Mouse (Mus musculus): ENCODE measurements around the gene Pecam1.
"Not testable (repeated sequence)": the region's sequence is repeated elsewhere in the genome, so short reads cannot be mapped to it uniquely, and the experiment has no call there.

Pecam1 gene

GRCm38 (mm10) chr11:106750121-106750751, at the start of gene Pecam1:
Gene Pecam1 (minus strand): TSS chr11:106750628.
- ChIA-PET CTCF (interaction anchor here in 1 of 4 experiments (1.2 kb wide), 1 partner anchor 102 kb away, joined by 4 read pairs; no protein-coding TSS in a partner anchor), POLR2A (interaction anchor here (0.6 to 1.6 kb wide), 5 partner anchors 25 to 250 kb away, joined by 3 read pairs; partner anchors contain the start of gene Polg2 (in 1 of the 4))

DNA sequence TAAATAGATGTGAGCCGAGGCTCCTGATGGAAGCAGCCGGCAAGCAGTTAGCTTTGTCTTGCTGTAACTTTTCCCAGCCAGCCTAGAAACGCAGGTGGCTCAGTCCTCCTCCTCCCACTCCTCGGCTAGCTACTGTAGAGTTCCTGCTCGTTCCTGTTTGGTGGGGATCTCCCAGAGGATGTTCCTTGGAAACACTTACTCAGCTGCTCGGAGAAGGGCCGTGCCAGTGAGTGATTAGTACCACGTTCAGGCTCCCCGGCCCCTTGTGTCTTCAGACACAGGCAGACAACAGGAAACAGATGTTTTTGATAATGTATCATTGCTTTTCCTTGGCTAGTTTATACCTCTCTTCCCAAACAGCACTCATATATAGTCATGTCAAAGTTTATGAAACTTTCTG, 45.3 kb upstream of the Pecam1 start:
- ChIA-PET POLR2A (interaction anchor here in 3 of 4 experiments (0.6 to 8.8 kb wide), 15 partner anchors 8 to 295 kb away, joined by 3 to 82 read pairs (median 4); partner anchors contain the start of genes Cep95 (in 1 of the 3), Ddx5 (in 1 of the 3), Kpna2 (in 1 of the 3) and Smurf2 (in 1 of the 3)), CTCF (interaction anchor here in 2 of 4 experiments (0.6 to 1.2 kb wide), 4 partner anchors 10 to 227 kb away, joined by 3 to 5 read pairs (median 4); no protein-coding TSS in a partner anchor)

DNA sequence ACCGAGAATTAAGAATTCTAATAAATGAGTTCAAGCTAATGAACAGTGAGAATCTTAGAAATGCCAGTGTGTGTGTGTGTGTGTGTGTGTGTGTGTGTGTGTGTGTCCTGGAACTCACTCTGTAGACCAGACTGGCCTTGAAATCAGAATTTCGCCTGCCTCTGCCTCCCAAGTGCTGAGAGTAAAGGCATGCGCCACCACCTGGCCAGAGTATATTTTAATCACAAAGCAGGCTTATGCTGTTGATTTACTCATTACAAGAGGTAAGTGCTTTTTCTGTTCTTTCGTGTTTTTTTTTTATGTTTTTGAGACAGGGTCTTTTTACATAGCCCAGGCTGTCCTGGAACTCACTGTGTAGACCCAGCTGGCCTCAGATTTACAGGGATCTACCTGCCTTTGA, 43.4 kb upstream of the Pecam1 start:
- ChIA-PET POLR2A (interaction anchor here in 2 of 4 experiments (0.6 to 9.7 kb wide), 7 partner anchors 8 to 201 kb away, joined by 3 to 193 read pairs (median 3); partner anchors contain the start of gene Polg2 (in 1 of the 2)), CTCF (interaction anchor here (0.6 to 1.5 kb wide), 6 partner anchors 12 to 627 kb away, joined by 3 to 7 read pairs (median 5); partner anchors contain the start of gene Kpna2 (in 1 of the 4))

- POLR2A ChIA-PET = interaction anchor here (0.6 to 9.7 kb wide), 84 partner anchors 9 to 657 kb away, joined by 3 to 193 read pairs (median 5); partner anchors contain the start of genes Kpna2 (in 4 of the 4), Polg2 (in 3 of the 4), Smurf2 (in 3 of the 4) and 1810010H24Rik (in 1 of the 4)
- CTCF ChIA-PET = interaction anchor here in 1 of 4 experiments (0.9 kb wide), 1 partner anchor 365 kb away, joined by 4 read pairs; no protein-coding TSS in a partner anchor
Observed at GRCm38 (mm10) chr11:106789649-106790048, 39.2 kb upstream of the Pecam1 start.

- CTCF ChIA-PET = interaction anchor here in 2 of 4 experiments (0.7 to 0.9 kb wide), 3 partner anchors 47 to 366 kb away, joined by 3 to 4 read pairs (median 4); partner anchors contain the start of gene Kpna2 (in 1 of the 2)
- POLR2A ChIA-PET = interaction anchor here (0.6 to 9.7 kb wide), 163 partner anchors 8 to 908 kb away, joined by 3 to 193 read pairs (median 4); partner anchors contain the start of genes Kpna2 (in 4 of the 4), Polg2 (in 4 of the 4), Smurf2 (in 3 of the 4) and Ccdc47 (in 2 of the 4)
Observed at GRCm38 (mm10) chr11:106788775-106789459, 38.5 kb upstream of the Pecam1 start, which contains the start of the genes Ddx5 and Cep95. Gene Ddx5 (minus strand): TSS chr11:106789185. Gene Cep95 (plus strand): TSS chr11:106789252.

GRCm38 (mm10) chr11:106788026-106788774, 37.8 kb upstream of the Pecam1 start:
- POLR2A ChIA-PET = interaction anchor here (0.6 to 9.7 kb wide), 213 partner anchors 9 to 758 kb away, joined by 3 to 193 read pairs (median 4); partner anchors contain the start of genes Kpna2 (in 4 of the 4), Polg2 (in 4 of the 4), Ern1 (in 3 of the 4) and Smurf2 (in 3 of the 4)
- CTCF ChIA-PET = interaction anchor here in 1 of 4 experiments (0.9 kb wide), 1 partner anchor 211 kb away, joined by 4 read pairs; the partner anchor contains the start of gene Kpna2

GRCm38 (mm10) chr11:106787131-106788025, 37.0 kb upstream of the Pecam1 start:
- ChIA-PET CTCF (no interaction called here), POLR2A (interaction anchor here (0.6 to 9.7 kb wide), 143 partner anchors 9 to 759 kb away, joined by 3 to 193 read pairs (median 4); partner anchors contain the start of genes Polg2 (in 4 of the 4), Kpna2 (in 3 of the 4), Smurf2 (in 3 of the 4) and Ccdc47 (in 2 of the 4))

GRCm38 (mm10) chr11:106785043-106785442, 34.6 kb upstream of the Pecam1 start:
- POLR2A ChIA-PET = interaction anchor here in 3 of 4 experiments (1.0 to 9.7 kb wide), 7 partner anchors 8 to 284 kb away, joined by 3 to 193 read pairs (median 21); partner anchors contain the start of gene Polg2 (in 2 of the 3)

DNA sequence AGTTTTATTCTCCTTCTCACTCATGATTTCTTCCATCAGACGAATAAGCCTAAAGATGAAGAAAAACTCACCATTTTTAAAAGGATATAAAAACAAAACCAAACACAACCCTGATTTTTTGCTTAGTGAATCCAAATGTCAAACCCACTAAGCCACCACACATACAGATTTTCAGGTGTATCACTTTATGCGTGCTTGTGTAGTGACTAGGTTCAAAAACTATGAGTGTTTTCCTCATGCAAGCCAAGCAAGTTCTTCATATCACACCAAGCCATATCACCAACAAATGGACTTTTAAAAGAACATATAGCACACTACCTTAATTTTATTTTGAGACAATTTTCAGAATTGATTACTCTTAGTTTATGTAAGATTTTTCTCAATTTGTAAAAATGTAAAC, 34.0 kb upstream of the Pecam1 start:
- CTCF ChIA-PET = no interaction called here
- POLR2A ChIA-PET = interaction anchor here in 2 of 4 experiments (1.1 to 1.8 kb wide), 5 partner anchors 60 to 284 kb away, joined by 4 to 6 read pairs (median 4); partner anchors contain the start of gene Kpna2 (in 1 of the 2)

More at GRCm38 (mm10) chr11:106785043-106785442, 34.6 kb upstream of the Pecam1 start:
- CTCF ChIA-PET = no interaction called here

DNA sequence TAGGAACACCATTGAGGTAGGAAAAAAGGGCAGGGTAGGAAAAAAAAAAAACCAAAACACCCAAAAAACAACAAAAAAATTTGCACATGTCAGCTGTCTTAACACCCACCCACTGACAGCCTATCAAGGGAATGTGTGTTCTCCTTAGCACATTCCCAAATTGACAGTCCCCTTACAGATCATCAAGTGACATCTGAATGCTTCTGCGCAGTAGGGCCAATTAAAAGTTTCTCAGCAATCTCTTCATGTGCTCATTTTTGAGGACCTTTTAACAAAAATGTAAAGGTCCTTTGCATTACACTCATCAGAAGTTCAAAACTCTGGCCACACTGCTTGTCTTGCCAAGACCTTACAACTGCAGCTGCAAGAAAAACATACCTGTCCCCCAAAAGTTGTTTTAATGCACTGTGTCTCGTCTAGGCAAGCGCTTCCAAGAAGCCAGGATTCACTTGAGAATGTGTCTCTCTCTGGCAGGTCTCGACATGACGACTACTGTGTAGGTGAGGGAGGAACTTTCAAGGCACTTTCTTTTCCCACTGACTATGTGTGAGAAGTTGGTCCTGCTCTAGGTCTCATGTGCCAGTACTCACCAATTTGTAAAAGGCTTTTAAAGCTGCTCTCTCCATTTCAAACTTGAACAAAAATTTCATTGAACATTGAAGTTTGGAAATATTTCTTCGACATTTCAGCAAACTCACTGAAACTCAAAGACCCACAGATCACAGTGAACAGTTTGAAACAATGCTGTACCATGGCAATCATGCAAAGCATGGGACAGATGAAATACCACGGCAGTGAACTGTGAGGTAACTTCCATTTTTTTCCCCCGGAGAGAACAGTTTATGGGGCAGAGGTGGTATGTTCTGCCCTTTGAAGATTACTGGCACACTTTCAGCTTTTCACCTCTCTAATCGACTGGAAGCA, 32.7 kb upstream of the Pecam1 start:
- ChIA-PET CTCF (no interaction called here), POLR2A (interaction anchor here in 3 of 4 experiments (0.6 to 1.8 kb wide), 12 partner anchors 9 to 282 kb away, joined by 3 to 6 read pairs (median 4); partner anchors contain the start of genes Kpna2 (in 1 of the 3) and Smurf2 (in 1 of the 3))

DNA sequence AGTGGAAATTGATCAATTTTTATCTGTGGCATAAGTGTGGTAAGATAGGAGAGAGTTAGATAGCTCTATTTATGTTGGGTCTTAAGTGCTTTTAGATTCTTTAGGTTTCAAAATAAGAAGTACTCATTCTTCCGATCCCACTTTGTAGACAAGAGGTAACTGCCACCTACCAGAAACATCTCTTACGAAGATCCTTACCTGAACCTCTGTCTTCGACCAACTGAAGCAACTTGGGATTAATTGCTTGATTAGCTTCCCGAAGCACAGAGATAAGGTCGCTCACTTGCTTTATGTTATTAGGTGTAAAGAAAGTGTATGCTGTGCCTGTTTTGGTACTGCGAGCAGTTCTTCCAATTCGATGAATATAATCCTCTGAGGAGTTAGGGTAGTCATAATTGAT, 31.8 kb upstream of the Pecam1 start:
- CTCF ChIA-PET = not testable (repeated sequence)
- POLR2A ChIA-PET = interaction anchor here in 1 of 4 experiments (0.7 to 1.7 kb wide), 6 partner anchors 10 to 806 kb away, joined by 3 to 6 read pairs (median 3); partner anchors contain the start of gene Smurf2

DNA sequence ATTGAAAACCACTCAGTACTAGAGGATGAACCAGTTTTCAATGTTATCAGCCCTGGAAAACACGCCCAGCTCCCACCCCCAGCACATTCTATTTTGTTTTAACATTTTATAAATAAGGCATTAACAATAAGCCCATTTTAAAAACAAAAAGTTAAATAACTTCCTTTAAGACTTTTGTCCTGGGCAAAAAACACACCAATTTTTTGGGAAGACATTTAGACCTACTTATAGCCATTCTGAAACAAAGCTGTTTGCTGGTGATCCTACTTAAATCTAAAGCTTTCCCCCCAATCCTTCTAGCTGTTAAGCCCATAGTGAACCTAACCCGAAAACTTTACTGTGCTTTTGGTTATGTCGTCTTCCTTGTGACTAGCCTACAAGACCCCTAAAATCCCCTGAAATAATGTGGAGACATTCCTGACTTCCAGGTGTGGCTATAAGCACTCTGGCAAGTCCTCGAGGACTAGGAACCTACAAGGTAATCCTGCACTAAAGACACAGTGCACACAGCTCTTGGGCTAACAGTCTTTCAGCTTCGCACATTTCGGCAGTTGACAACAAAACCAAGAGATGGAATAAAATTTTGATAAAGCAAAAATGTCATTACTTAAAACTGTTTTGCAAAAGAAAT, 30.3 kb upstream of the Pecam1 start:
- CTCF ChIA-PET = interaction anchor here in 1 of 4 experiments (0.6 to 0.7 kb wide), 2 partner anchors 9 to 754 kb away, joined by 4 to 6 read pairs; no protein-coding TSS in a partner anchor
- POLR2A ChIA-PET = interaction anchor here (0.5 to 10.6 kb wide), 37 partner anchors 8 to 774 kb away, joined by 3 to 193 read pairs (median 5); partner anchors contain the start of genes Cep95 (in 3 of the 4), Ddx5 (in 3 of the 4), Smurf2 (in 2 of the 4) and Ccdc47 (in 1 of the 4)

DNA sequence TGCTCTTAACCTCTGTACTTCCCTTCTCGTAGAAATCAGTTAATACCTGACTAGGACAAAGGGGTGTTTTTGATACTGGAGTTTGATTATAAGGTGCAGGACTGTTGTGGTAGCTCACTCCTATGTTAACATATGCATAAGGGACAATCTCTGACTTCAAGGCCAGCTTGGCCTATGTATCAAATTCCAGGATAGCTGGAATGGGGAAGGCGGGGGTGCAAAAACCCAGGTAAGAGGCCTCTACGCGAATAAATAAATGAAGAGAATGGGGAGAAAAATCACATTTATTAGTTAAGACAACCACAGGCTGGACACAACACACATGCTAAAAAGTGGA, 29.6 kb upstream of the Pecam1 start:
- CTCF ChIA-PET = interaction anchor here in 1 of 4 experiments (0.6 kb wide), 1 partner anchor 8 kb away, joined by 6 read pairs; no protein-coding TSS in a partner anchor
- POLR2A ChIA-PET = interaction anchor here (0.6 to 10.6 kb wide), 52 partner anchors 8 to 774 kb away, joined by 3 to 193 read pairs (median 4); partner anchors contain the start of genes Cep95 (in 4 of the 4), Ddx5 (in 4 of the 4), Smurf2 (in 2 of the 4) and Ccdc47 (in 1 of the 4)

GRCm38 (mm10) chr11:106779388-106780088, 29.1 kb upstream of the Pecam1 start, which contains the start of gene Polg2:
Gene Polg2 (minus strand): TSS chr11:106779537.
- ChIA-PET POLR2A (interaction anchor here (0.5 to 10.6 kb wide), 55 partner anchors 9 to 563 kb away, joined by 3 to 193 read pairs (median 4); partner anchors contain the start of genes Cep95 (in 4 of the 4), Ddx5 (in 4 of the 4), Smurf2 (in 2 of the 4) and Ccdc47 (in 1 of the 4)), CTCF (interaction anchor here in 1 of 4 experiments (0.6 kb wide), 1 partner anchor 218 kb away, joined by 3 read pairs; no protein-coding TSS in a partner anchor)
